Mouse (Mus musculus) kidney, adult 18-20 months (tissue): ENCODE measurements around the gene Zcchc2.
A peak's percentile ranks its signal among the peaks of the same experiment; 100 is the strongest.

Experiments
- DNase-seq: peaks from one replicate; pipeline ENCODE4 v3.0.0; 2021

Gene Zcchc2

GRCm38 (mm10) chr1:105988903-105989639 lies 1.1 kb upstream of the Zcchc2 start:
- DNase-seq, result no peak

GRCm38 (mm10) chr1:105989640-105989984 lies 594 bp upstream of the Zcchc2 start:
- DNase-seq, result no peak

GRCm38 (mm10) chr1:105990911-105991761 lies 930 bp downstream of the Zcchc2 start:
- DNase-seq, result peak; percentile 75

GRCm38 (mm10) chr1:105991931-105992837 lies 2.0 kb downstream of the Zcchc2 start:
- DNase-seq, result no peak

GRCm38 (mm10) chr1:105993196-105993595 lies 3.0 kb downstream of the Zcchc2 start:
- peak; percentile 50 for DNase-seq

- DNase-seq, result peak; percentile 90
Measured at GRCm38 (mm10) chr1:105993601-105994209, 3.5 kb downstream of the Zcchc2 start.

- no peak for DNase-seq
Measured at GRCm38 (mm10) chr1:105995966-105996365, 5.8 kb downstream of the Zcchc2 start.

- peak; percentile 36 for DNase-seq
Measured at GRCm38 (mm10) chr1:105997282-105997681, 7.1 kb downstream of the Zcchc2 start.

- DNase-seq, result no peak
Measured at GRCm38 (mm10) chr1:105999802-106000201, 9.6 kb downstream of the Zcchc2 start.

- no peak for DNase-seq
Measured at GRCm38 (mm10) chr1:106007581-106007980, 17.4 kb downstream of the Zcchc2 start.

- no peak for DNase-seq
Measured at GRCm38 (mm10) chr1:106011097-106011496, 20.9 kb downstream of the Zcchc2 start.

- DNase-seq, result no peak
Measured at GRCm38 (mm10) chr1:106013759-106014158, 23.6 kb downstream of the Zcchc2 start.

GRCm38 (mm10) chr1:106016262-106016661 lies 26.1 kb downstream of the Zcchc2 start:
- DNase-seq, result no peak

- DNase-seq, result no peak
Measured at GRCm38 (mm10) chr1:106019854-106020253, 29.6 kb downstream of the Zcchc2 start.

GRCm38 (mm10) chr1:106022998-106023397 lies 32.8 kb downstream of the Zcchc2 start:
- DNase-seq, result no peak

GRCm38 (mm10) chr1:106024254-106024653 lies 34.0 kb downstream of the Zcchc2 start:
- no peak for DNase-seq

- DNase-seq, result no peak
Measured at GRCm38 (mm10) chr1:106024778-106025177, 34.6 kb downstream of the Zcchc2 start.

- no peak for DNase-seq
Measured at GRCm38 (mm10) chr1:106029769-106030168, 39.6 kb downstream of the Zcchc2 start.

GRCm38 (mm10) chr1:106030331-106030730 lies 40.1 kb downstream of the Zcchc2 start:
- no peak for DNase-seq

GRCm38 (mm10) chr1:106030886-106031285 lies 40.7 kb downstream of the Zcchc2 start:
- DNase-seq, result no peak

- DNase-seq, result no peak
Measured at GRCm38 (mm10) chr1:106031908-106032307, 41.7 kb downstream of the Zcchc2 start.

GRCm38 (mm10) chr1:106034776-106035175 lies 44.6 kb downstream of the Zcchc2 start:
- DNase-seq, result no peak
